Mouse (Mus musculus): ENCODE measurements at regions not wholly inside any gene's neighbourhood (a gene's known extent, or its start where the extent isn't known, plus 50 kb on each side); places are given as distances from the start of the nearest gene placed in this dataset.
A peak's percentile ranks its signal among the peaks of the same experiment; 100 is the strongest.

DNA sequence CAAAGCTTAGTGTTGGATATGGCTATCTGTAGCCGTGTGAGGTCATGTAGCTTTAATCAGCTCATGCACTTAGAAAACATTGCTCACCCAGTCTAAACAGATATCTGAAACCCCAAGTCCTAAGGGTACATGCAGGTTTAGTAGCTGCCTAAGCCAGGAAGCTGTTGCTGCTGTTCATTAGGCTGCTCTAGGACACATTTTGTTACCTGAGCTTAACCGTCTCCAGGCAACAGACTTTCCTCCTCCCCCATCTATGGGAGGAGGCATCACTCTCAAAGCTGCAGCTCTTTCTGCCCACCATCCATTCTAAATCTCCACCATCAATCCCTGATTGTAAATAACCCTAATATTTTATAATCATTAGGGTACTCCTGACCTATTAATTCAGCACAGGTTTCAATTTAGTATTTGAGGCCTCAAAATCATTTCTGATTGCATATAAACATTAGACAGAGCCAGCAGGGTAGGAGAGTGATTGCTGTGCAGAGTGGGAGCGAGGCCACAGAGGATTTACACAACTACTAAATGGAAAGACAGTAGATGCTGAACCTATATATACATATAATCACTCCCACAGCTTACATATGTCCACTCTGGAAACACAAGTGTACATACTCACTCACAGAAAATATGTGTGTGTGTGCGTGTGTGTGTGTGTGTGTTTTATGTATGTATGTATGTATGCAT is 118.9 kb upstream of the Tbl1x start:
- Histone ChIP-seq H3K36me3 (ENCODE audit: control insufficient read depth, insufficient read depth, low read length) (no peaks in the 10 kb centered on the region), H3K27ac (ENCODE audit: low read depth, low read length) (no peak overlapping the region), H3K27me3 (ENCODE audit: control insufficient read depth, insufficient read depth, low read length) (no peaks in the 10 kb centered on the region), H3K4me1 (ENCODE audit: control insufficient read depth, insufficient read depth, low read length) (no peaks in the 10 kb centered on the region), H3K9me3 (ENCODE audit: control insufficient read depth, low read length) (no peaks in the 10 kb centered on the region), H3K4me3 (ENCODE audit: low read length) (no peak overlapping the region), H3K9ac (ENCODE audit: low read depth, low read length) (no peak overlapping the region), H3K4me2 (replicated peaks; ENCODE audit: low read depth, low read length) (no peak overlapping the region)
- 68% methylated on average over 4 of the region's 4 CpGs for whole genome bisulfite sequencing
- no peak for ATAC-seq (ENCODE audit: low FRiP score, low TSS enrichment)

DNA sequence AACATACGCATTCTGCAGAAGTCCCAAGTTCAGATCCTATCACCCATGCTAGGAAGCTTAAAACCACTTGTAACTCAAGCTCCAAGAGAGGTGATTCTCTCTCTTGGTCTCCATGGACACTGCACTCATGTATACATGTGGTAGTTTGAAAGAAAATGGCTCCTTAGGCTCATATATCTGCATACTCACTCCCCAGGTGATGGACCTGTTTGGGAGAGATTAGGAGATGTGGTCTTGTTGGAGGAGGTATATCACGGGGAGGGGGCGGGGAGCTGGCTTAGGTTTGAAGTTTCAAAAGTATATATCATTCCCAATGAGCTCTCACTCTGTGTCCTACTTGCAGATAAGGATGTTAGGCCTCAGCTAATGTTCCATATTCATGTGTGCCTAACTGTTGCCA is 103.9 kb upstream of the Tbl1x start:
- no peaks in the 10 kb centered on the region for H3K9me3 ChIP-seq (ENCODE audit: control insufficient read depth, low read length)
- H3K27ac ChIP-seq (ENCODE audit: low read depth, low read length): no peak overlapping the region
- no peak overlapping the region for H3K4me2 ChIP-seq (replicated peaks; ENCODE audit: low read depth, low read length)
- H3K27me3 ChIP-seq (ENCODE audit: control insufficient read depth, insufficient read depth, low read length): no peaks in the 10 kb centered on the region
- H3K4me3 ChIP-seq (ENCODE audit: low read length): no peak overlapping the region
- no peaks in the 10 kb centered on the region for H3K36me3 ChIP-seq (ENCODE audit: control insufficient read depth, insufficient read depth, low read length)
- H3K9ac ChIP-seq (ENCODE audit: low read depth, low read length): no peak overlapping the region
- H3K4me1 ChIP-seq (ENCODE audit: control insufficient read depth, insufficient read depth, low read length): no peaks in the 10 kb centered on the region
- 91% methylated on average over 3 of the region's 3 CpGs for WGBS
- ATAC-seq (ENCODE audit: low FRiP score, low TSS enrichment): no peak

DNA sequence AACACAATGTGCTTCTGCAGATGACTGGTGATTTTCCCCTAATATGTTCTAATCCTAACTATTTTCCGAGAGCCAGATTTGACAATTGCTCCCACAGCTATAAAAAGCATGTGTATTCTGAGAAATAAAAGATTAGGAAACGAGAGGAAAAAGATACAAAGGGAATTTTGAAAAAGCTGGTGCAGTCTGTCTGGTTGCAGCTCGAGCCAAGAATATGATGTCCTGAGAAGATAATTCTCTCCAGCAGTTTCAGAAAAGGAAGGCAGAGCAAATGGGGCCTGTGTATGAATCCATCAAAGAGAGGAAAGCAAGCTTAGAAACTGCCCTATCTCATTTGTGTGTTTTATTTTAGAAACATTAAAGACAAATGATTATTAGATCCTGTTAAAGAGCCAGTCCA is 102.9 kb upstream of the Tbl1x start:
- H3K9ac ChIP-seq (ENCODE audit: low read depth, low read length): no peak overlapping the region
- no peaks in the 10 kb centered on the region for H3K9me3 ChIP-seq (ENCODE audit: control insufficient read depth, low read length)
- no peak overlapping the region for H3K4me2 ChIP-seq (replicated peaks; ENCODE audit: low read depth, low read length)
- H3K4me3 ChIP-seq (ENCODE audit: low read length): no peak overlapping the region
- H3K27me3 ChIP-seq (ENCODE audit: control insufficient read depth, insufficient read depth, low read length): no peaks in the 10 kb centered on the region
- no peaks in the 10 kb centered on the region for H3K36me3 ChIP-seq (ENCODE audit: control insufficient read depth, insufficient read depth, low read length)
- no peaks in the 10 kb centered on the region for H3K4me1 ChIP-seq (ENCODE audit: control insufficient read depth, insufficient read depth, low read length)
- 65% methylated on average over 3 of the region's 3 CpGs for WGBS
- no peak overlapping the region for H3K27ac ChIP-seq (ENCODE audit: low read depth, low read length)
- no peak for ATAC-seq (ENCODE audit: low FRiP score, low TSS enrichment)

DNA sequence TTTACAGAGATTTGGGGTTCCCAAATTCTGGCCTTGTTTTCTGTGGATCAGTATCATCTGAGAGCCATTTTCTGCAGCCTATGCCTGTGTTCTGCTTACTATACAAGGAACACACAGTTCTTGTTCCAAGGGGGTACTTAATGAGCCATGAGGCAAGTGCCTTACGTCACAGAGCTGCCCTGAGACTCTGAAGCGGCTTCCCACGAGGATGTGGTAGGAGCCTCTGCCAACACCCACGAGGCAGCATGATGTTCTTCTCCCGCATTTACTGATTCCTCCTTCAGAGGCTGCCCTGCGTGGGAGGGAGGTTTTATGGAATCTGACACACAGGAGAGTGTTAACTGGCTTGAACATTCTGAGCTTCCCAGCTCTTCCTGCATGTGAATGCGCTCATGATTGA is 101.4 kb upstream of the Tbl1x start:
- H3K27me3 ChIP-seq (ENCODE audit: control insufficient read depth, insufficient read depth, low read length): no peaks in the 10 kb centered on the region
- H3K27ac ChIP-seq (ENCODE audit: low read depth, low read length): no peak overlapping the region
- no peak overlapping the region for H3K4me2 ChIP-seq (replicated peaks; ENCODE audit: low read depth, low read length)
- WGBS: 45% methylated on average over 7 of the region's 7 CpGs
- no peak overlapping the region for H3K9ac ChIP-seq (ENCODE audit: low read depth, low read length)
- no peaks in the 10 kb centered on the region for H3K9me3 ChIP-seq (ENCODE audit: control insufficient read depth, low read length)
- no peaks in the 10 kb centered on the region for H3K36me3 ChIP-seq (ENCODE audit: control insufficient read depth, insufficient read depth, low read length)
- ATAC-seq (ENCODE audit: low FRiP score, low TSS enrichment): peak; percentile 82
- H3K4me3 ChIP-seq (ENCODE audit: low read length): no peak overlapping the region
- no peaks in the 10 kb centered on the region for H3K4me1 ChIP-seq (ENCODE audit: control insufficient read depth, insufficient read depth, low read length)

DNA sequence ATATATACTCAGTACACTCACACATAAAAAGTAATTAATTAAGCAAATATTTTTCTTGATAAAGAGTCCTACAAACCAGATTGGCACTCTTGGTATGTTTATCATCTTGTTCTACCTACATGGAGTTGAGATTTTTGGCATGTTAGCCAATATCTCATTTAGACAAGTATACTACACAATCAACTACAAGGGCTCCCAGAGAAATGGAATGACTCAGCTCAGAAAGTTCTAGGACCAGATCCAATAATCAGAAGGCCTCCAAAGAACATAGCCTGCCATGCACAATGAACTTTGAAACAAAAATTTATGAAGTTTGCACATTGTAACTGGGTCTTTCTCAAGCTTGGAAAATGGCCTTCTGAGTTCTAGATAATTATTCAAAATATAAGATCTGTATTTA is 100.0 kb upstream of the Tbl1x start:
- Histone ChIP-seq H3K4me1 (ENCODE audit: control insufficient read depth, insufficient read depth, low read length) (no peaks in the 10 kb centered on the region), H3K4me2 (replicated peaks; ENCODE audit: low read depth, low read length) (no peak overlapping the region), H3K36me3 (ENCODE audit: control insufficient read depth, insufficient read depth, low read length) (no peaks in the 10 kb centered on the region), H3K9ac (ENCODE audit: low read depth, low read length) (no peak overlapping the region), H3K4me3 (ENCODE audit: low read length) (no peak overlapping the region), H3K9me3 (ENCODE audit: control insufficient read depth, low read length) (no peaks in the 10 kb centered on the region), H3K27ac (ENCODE audit: low read depth, low read length) (no peak overlapping the region), H3K27me3 (ENCODE audit: control insufficient read depth, insufficient read depth, low read length) (no peaks in the 10 kb centered on the region)
- ATAC-seq (ENCODE audit: low FRiP score, low TSS enrichment): no peak

DNA sequence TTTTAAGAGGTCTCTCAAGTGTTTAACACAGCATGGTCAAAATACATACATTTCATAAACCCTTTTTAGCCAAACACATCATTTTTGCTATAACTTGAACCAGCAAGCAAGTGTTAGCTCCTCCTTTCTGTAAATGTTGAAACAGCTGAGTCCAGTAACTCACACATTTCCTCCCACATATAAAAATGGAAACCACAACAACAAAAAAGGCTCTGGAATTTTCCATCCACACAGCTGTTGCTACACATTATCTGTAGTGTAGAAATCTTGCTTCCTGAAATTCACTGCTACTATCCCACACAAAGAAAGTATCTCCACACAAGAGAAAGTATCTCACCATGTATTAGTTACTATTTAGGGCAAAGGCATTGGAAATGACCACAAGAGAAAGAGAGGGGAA is 96.7 kb upstream of the Tbl1x start:
- no peak overlapping the region for H3K4me2 ChIP-seq (replicated peaks; ENCODE audit: low read depth, low read length)
- H3K27ac ChIP-seq (ENCODE audit: low read depth, low read length): no peak overlapping the region
- no peak overlapping the region for H3K9ac ChIP-seq (ENCODE audit: low read depth, low read length)
- ATAC-seq (ENCODE audit: low FRiP score, low TSS enrichment): no peak
- no peaks in the 10 kb centered on the region for H3K27me3 ChIP-seq (ENCODE audit: control insufficient read depth, insufficient read depth, low read length)
- no peaks in the 10 kb centered on the region for H3K4me1 ChIP-seq (ENCODE audit: control insufficient read depth, insufficient read depth, low read length)
- no peaks in the 10 kb centered on the region for H3K9me3 ChIP-seq (ENCODE audit: control insufficient read depth, low read length)
- no peak overlapping the region for H3K4me3 ChIP-seq (ENCODE audit: low read length)
- H3K36me3 ChIP-seq (ENCODE audit: control insufficient read depth, insufficient read depth, low read length): no peaks in the 10 kb centered on the region

DNA sequence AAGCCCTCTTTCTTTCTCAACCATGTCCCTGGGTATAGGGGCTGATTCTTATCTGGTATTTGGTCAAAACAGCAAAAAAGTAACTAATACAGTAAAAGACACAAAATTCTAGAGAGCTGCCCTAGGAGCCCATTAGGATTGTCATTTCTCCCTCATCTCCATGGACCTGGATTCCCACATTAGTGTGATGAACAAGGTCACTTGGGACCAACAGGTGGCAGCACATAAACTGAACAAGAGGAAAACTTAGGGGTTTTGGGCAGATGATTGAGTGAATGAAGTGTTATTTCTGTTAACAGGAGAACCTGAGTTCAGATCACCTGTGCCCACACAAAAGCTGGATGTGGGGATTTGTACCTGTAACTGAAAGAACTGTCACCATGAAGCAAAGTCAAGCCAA is 93.0 kb upstream of the Tbl1x start:
- Histone ChIP-seq H3K36me3 (ENCODE audit: control insufficient read depth, insufficient read depth, low read length) (no peaks in the 10 kb centered on the region), H3K9ac (ENCODE audit: low read depth, low read length) (no peak overlapping the region), H3K27me3 (ENCODE audit: control insufficient read depth, insufficient read depth, low read length) (no peaks in the 10 kb centered on the region), H3K9me3 (ENCODE audit: control insufficient read depth, low read length) (no peaks in the 10 kb centered on the region), H3K4me1 (ENCODE audit: control insufficient read depth, insufficient read depth, low read length) (no peaks in the 10 kb centered on the region), H3K4me3 (ENCODE audit: low read length) (no peak overlapping the region), H3K27ac (ENCODE audit: low read depth, low read length) (no peak overlapping the region), H3K4me2 (replicated peaks; ENCODE audit: low read depth, low read length) (no peak overlapping the region)
- no peak for ATAC-seq (ENCODE audit: low FRiP score, low TSS enrichment)

DNA sequence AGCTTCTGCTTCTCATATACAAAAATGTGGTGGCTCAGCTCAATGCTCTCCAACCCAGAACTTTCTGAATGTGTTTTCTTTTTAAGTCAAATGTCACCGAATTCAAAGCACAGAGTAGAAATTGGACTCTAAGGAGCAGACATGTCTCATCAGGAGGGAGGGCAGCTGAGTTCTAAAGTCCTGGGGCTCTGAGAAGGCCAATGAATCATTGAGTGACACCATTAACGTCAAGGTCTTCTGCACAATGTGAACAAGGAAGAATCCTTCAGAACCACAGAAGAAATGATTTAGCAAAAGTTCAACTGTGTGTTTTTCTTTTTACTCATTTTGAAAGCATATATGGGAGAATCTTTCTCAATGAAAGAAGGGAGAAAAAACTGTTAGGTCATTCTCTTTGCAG is 88.6 kb upstream of the Tbl1x start:
- Histone ChIP-seq H3K4me1 (ENCODE audit: control insufficient read depth, insufficient read depth, low read length) (no peaks in the 10 kb centered on the region), H3K4me2 (replicated peaks; ENCODE audit: low read depth, low read length) (no peak overlapping the region), H3K36me3 (ENCODE audit: control insufficient read depth, insufficient read depth, low read length) (no peaks in the 10 kb centered on the region), H3K4me3 (ENCODE audit: low read length) (no peak overlapping the region), H3K27me3 (ENCODE audit: control insufficient read depth, insufficient read depth, low read length) (no peaks in the 10 kb centered on the region), H3K27ac (ENCODE audit: low read depth, low read length) (no peak overlapping the region), H3K9ac (ENCODE audit: low read depth, low read length) (no peak overlapping the region), H3K9me3 (ENCODE audit: control insufficient read depth, low read length) (no peaks in the 10 kb centered on the region)
- WGBS: 41% methylated on average over 2 of the region's 2 CpGs
- no peak for ATAC-seq (ENCODE audit: low FRiP score, low TSS enrichment)

DNA sequence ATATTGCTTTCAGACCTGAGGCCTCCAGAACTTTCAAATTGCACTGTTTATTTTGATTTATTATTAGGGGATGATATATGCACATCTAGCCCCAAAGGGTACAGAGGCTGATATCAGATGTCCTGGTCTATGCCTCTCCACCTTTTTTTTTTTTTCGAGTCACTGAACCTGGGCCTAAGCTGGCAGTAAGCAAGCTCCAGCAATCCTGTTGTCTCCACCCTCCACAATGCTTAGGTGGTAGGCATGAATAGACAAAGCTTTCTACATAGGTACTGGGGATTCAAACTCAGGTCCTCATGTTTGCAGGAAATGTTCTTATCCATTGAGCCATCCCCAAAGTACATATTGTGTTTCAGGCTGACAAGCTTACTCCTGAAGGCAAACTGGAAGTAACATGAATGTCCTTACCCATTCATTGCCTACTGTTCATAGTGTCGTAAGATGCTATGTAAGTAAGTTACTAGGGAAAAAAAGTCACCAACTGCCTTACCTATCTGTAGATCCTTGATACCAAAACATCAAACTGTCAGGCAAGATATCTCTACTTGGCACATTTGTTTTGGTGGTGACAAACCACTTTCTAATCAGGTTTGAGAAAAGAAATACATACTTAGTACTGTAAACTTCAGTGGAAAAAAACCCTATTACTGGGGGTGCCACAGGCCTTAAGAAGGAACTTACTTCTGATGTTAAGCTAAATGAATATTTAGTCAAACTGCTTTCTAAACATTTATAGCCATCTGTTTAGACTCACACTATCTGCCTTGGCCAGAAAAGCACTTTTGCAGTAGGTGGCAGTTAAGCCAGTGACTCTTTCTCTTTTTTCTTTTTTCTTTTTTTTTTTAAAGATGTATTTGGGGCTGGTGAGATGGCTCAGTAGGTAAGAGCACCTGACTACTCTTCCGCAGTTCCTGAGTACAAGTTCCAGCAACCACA is 85.8 kb upstream of the Tbl1x start:
- H3K4me1 ChIP-seq (ENCODE audit: control insufficient read depth, insufficient read depth, low read length): no peaks in the 10 kb centered on the region
- no peaks in the 10 kb centered on the region for H3K9me3 ChIP-seq (ENCODE audit: control insufficient read depth, low read length)
- no peak for ATAC-seq (ENCODE audit: low FRiP score, low TSS enrichment)
- no peaks in the 10 kb centered on the region for H3K36me3 ChIP-seq (ENCODE audit: control insufficient read depth, insufficient read depth, low read length)
- no peaks in the 10 kb centered on the region for H3K27me3 ChIP-seq (ENCODE audit: control insufficient read depth, insufficient read depth, low read length)
- no peak overlapping the region for H3K27ac ChIP-seq (ENCODE audit: low read depth, low read length)
- no peak overlapping the region for H3K4me3 ChIP-seq (ENCODE audit: low read length)
- H3K4me2 ChIP-seq (replicated peaks; ENCODE audit: low read depth, low read length): no peak overlapping the region
- no peak overlapping the region for H3K9ac ChIP-seq (ENCODE audit: low read depth, low read length)
- 82% methylated on average over 3 of the region's 3 CpGs for WGBS
